Mouse (Mus musculus) brain, embryonic 18.5 days (tissue): ENCODE data around the gene Mboat2.
A peak's percentile ranks its signal among the peaks of the same experiment; 100 is the strongest.

Source experiments
- DNase-seq: peaks from one replicate; pipeline ENCODE4 v3.0.0-alpha.2; 2012; ENCODE audit warnings: low read depth, low spot score

Mboat2 gene

GRCm38 (mm10) chr12:24830766-24831152 is at the start of gene Mboat2:
Gene Mboat2, plus strand, starts transcription at chr12:24830879.
- no peak for DNase-seq

GRCm38 (mm10) chr12:24783735-24784134 is 46.9 kb upstream of the Mboat2 start:
- DNase-seq = no peak

DNA sequence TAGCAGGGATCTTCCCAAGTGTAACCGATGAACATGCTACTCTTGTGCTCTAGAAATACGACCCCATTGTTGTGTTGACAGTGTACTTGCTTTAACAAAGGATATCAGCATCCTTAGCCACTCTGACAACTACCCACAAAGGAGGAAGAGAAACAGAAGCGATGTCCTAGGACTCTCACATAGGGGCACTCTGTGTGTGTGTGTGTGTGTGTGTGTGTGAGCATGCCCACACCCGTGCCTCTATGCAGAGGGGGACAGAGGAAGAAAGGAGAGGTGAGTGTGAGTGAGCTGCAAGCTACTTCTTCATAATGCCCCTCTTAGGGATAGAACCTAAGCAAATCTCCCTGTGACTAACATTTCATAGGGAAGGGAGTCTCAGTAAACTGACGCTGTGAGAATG is 44.8 kb upstream of the Mboat2 start:
- no peak for DNase-seq

GRCm38 (mm10) chr12:24786316-24786715 is 44.4 kb upstream of the Mboat2 start:
- no peak for DNase-seq

DNA sequence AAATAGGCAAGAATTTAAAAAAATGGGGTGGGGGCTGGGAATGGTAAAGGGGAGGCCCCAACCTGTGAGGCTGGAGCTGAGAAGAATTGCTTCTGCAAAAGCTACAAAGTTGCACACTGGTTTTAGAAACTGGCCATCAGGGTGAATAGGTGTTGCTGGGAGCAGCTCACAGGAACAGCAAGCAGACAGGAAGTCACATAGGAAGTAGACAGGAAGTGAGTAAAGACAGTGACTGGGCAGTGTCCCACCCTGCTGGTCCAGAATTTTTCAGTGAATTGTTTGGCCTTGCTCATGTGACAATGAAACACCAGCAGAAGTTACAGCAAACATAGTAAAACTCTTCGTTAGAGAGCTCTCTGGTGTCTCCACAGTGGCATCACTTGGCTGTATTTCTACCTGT is 41.0 kb upstream of the Mboat2 start:
- no peak for DNase-seq

DNA sequence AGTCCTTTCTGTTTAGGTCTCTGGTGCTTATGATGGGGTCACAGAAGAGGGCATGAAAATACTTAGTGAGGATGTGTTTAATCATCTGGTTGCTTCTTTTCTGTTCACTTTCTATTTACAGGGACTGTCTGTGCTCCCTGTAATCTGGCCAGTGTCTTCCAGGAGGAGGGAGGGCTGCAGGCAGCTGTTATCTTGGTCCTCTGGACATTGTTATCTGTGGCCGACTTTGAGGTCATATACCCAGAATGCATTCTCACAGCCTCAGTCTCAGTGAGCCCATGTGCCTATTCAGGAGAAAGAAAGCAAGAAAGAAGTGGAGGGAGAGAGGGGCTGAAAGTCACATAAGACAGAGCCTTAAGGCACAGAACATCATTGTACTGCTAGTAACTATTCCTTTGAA is 19.4 kb upstream of the Mboat2 start:
- DNase-seq = no peak

- no peak for DNase-seq
These were observed 18.8 kb upstream of the Mboat2 start for GRCm38 (mm10) chr12:24811906-24812305.

- no peak for DNase-seq
These were observed 7.8 kb upstream of the Mboat2 start for GRCm38 (mm10) chr12:24822831-24823230.

DNA sequence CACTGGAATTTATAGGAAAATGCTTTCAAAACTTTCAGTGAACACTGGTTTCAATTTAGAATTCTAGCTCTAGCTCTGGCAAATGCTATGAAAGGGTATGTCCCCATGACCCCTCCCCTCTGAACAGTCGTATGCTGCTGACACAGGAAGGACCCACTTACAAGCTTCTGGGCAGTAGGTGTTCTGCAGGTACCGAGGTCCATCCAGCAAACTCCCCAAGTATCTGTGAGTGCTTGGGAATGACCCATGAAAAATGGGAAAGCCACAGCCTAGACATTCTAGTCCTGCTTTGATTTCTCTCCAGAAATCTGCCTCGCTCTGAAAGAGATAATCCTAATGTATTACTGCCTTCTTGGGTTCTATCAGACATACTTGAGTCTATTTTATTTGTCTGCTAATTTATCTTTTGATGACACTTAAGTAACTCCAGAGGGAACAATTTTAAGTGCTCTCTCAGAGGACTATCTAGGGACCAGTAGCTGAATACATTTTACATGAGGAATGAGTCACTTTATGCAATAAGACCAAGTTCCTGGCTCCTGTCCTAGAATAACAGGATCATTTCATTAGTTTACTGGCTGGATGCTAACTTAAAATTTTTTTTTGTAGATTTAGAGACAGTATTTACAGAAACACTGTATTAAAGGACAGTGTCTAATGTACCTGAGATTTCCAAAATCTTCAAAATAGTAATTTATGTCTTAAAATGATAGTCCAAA is 6.9 kb upstream of the Mboat2 start:
- no peak for DNase-seq

- no peak for DNase-seq
These were observed 593 bp upstream of the Mboat2 start for GRCm38 (mm10) chr12:24830086-24830485.

- peak; percentile 98 for DNase-seq
These were observed 679 bp downstream of the Mboat2 start for GRCm38 (mm10) chr12:24831153-24831963.

- no peak for DNase-seq
These were observed 1.3 kb downstream of the Mboat2 start for GRCm38 (mm10) chr12:24831964-24832427.

GRCm38 (mm10) chr12:24832438-24832837 is 1.8 kb downstream of the Mboat2 start:
- no peak for DNase-seq

DNA sequence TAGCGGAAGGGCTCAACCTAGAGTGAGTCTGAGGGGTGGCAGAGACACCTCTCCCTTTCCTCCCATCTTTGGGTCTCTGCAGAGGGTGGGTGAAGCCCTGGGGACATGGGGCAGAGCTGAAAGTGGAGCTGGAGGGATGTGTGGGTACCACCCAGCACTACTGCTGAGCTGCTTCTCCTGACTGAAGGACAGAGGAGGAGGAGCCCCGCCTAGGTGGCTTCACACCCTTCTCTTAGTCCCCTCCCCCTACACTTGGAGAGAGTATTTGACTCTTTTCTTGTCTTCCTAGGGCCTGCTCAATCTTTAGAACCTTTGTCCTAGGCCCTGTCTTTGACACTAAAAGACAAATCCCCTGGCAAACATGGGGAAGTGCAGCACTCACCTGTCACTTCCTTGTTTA is 7.3 kb downstream of the Mboat2 start:
- no peak for DNase-seq

- no peak for DNase-seq
These were observed 10.6 kb downstream of the Mboat2 start for GRCm38 (mm10) chr12:24841115-24841879.

DNA sequence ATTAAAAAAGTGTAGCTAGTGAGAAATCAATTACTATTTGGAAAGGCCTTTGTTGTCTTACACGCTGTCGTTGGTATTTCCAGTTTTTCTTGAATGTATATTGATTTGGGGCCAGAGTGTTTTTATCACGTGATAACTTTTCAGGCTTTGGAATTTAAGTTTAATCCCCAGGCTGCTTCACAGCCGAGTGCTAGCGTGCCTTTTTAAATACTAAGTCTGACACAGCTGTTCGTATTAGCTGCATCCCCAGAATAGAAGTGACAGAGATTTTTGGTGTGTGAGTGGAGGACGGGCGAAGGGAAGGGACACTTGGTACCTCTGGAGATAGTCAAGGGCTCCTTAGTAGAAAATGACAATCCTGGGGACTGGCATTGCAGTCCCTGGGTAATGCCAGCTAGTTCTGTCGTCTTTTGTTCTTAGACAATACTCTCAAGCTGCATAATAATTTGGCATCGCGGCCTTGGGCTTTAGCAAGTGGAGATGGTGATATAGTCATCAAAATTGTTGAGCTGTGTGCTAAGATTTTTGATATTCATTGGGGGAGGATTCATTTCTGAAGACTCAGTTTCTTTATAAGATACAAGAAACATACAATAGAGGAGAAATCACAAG is 11.7 kb downstream of the Mboat2 start:
- no peak for DNase-seq

DNA sequence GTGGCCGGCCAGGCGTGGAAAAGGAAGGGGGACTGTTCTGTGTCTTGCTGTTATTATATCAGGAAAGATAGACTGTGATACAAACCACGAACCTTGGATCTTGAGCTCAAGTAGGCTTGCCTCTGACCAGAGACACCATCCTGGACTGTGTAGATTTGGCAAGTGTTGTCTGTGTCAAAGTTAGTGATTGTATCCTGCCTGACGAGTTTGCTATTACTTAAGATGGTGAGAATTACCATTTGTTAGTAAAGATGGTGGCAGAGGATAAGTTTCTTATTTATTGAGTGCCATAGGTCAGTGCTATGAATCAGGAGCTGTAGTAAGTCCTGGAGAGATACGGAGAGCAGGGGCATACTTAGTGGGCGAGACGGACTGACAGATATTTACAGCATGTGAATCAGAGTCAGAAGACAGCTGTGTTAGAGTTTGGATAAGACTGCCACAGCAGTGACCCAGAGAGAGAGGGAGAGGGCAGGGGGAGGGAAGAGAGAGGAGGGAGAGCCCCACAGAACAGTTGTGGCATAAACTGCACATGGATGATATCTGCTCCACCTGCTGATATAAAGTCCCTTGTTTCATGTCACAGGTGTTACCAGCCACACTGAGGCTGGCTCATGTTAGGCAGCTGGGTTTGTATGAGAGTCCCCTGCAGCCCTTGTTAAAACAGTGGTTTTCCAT is 12.9 kb downstream of the Mboat2 start:
- no peak for DNase-seq

GRCm38 (mm10) chr12:24845344-24845743 is 14.7 kb downstream of the Mboat2 start:
- DNase-seq = no peak

- DNase-seq = no peak
These were observed 17.4 kb downstream of the Mboat2 start for GRCm38 (mm10) chr12:24848107-24848506.

GRCm38 (mm10) chr12:24857354-24857753 is 26.7 kb downstream of the Mboat2 start:
- no peak for DNase-seq

DNA sequence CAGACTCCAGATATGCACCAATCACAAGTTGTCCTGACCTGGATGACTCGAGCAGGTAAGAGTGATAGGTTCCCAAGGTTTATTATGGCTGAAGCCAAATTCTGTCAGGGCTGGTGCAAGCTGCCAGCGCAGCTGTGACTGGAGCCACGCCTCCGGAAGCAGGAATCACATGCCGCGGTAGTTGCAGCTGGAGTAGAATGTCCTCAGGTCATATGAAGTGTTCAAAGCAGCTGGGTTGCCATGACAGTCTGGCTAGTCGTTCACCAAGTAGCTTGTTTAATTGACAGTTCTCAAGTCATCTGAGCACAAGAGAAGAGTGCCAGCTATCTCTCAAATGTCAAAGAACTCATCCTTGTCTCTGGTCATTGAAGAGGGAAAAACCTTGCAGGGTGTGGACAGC is 28.7 kb downstream of the Mboat2 start:
- DNase-seq = no peak
